Mouse (Mus musculus) mammary gland, adult 2 months (tissue): ENCODE measurements around the gene Dach1. TPM values are rescaled to one million over a fixed set of nuclear protein-coding genes. Genes with fewer than 3 reads are reported as not detected.

Experiments
- polyA plus RNA-seq: library from polyadenylated mRNA; depleted of rRNA; stranded (reverse); fragments of >200 nt; gene quantifications from 2 replicates; pipeline ENCODE4 v1.2.3, GENCODE M21; 2012; ENCODE audit warnings: low replicate concordance; rRNA removed

Gene Dach1
- 1.7 and 2.3 TPM in 2 replicates for polyA plus RNA-seq

GRCm38 (mm10) chr14:98169421-98170076 is at the start of gene Dach1:
Gene Dach1 (minus strand): TSS chr14:98169765.

